Mouse (Mus musculus) limb, embryonic 14.5 days (tissue): Measurements from ENCODE around the gene Nes. TPM values are rescaled to one million over a fixed set of nuclear protein-coding genes. Genes with fewer than 3 reads are reported as not detected.
A peak's percentile ranks its signal among the peaks of the same experiment; 100 is the strongest.

Experiments used
- ATAC-seq: fragments of 200-750 bp; cut with Nextera tagmentation; 2 replicates; pipeline ENCODE4 v1.8.0; 2017; ENCODE audit warnings: low read depth, moderate number of reproducible peaks, moderate TSS enrichment; ENCODE audit not compliant: low FRiP score
- DNase-seq: peaks from one replicate; pipeline ENCODE4 v3.0.0-alpha.2; 2015; ENCODE audit warnings: low spot score
- H3K27ac ChIP-seq: fragments of 300-500 bp; sonication (generic); replicated peaks from 2 replicates; pipeline ENCODE4 v1.5.1; 2014; ENCODE audit warnings: low read depth, mild to moderate bottlenecking, low read length, moderate library complexity, mixed read lengths
- H3K27me3 ChIP-seq: fragments of 300-500 bp; sonication (generic); 2 replicates; pipeline ENCODE4 v1.6.1; 2014; ENCODE audit warnings: low read length, mixed read lengths; ENCODE audit not compliant: control insufficient read depth, insufficient read depth
- H3K36me3 ChIP-seq: fragments of 300-500 bp; sonication (generic); 2 replicates; pipeline ENCODE4 v1.6.1; 2014; ENCODE audit warnings: mild to moderate bottlenecking, low read length, moderate library complexity, mixed read lengths; ENCODE audit not compliant: control insufficient read depth, insufficient read depth
- H3K4me1 ChIP-seq: fragments of 300-500 bp; sonication (generic); 2 replicates; pipeline ENCODE4 v1.6.1; 2014; ENCODE audit warnings: antibody characterized with exemption, low read length, mixed read lengths; ENCODE audit not compliant: control insufficient read depth, insufficient read depth
- H3K4me2 ChIP-seq: fragments of 300-500 bp; sonication (generic); replicated peaks from 2 replicates; pipeline ENCODE4 v1.6.1; 2014; ENCODE audit warnings: low read depth, mild to moderate bottlenecking, low read length, moderate library complexity; ENCODE audit not compliant: severe bottlenecking
- H3K4me3 ChIP-seq: fragments of 300-500 bp; sonication (generic); replicated peaks from 2 replicates; pipeline ENCODE4 v1.5.1; 2014; ENCODE audit warnings: low read length
- H3K9ac ChIP-seq: fragments of 300-500 bp; sonication (generic); 2 replicates; pipeline ENCODE4 v1.6.1; 2014; ENCODE audit warnings: mild to moderate bottlenecking, low read depth, low read length, moderate library complexity; ENCODE audit not compliant: severe bottlenecking
- H3K9me3 ChIP-seq: fragments of 300-500 bp; sonication (generic); 2 replicates; pipeline ENCODE4 v1.6.1; 2016; ENCODE audit warnings: low read length; ENCODE audit not compliant: control insufficient read depth
- POLR2A ChIP-seq: fragments of 200-500 bp; IDR thresholded peaks from 2 replicates; pipeline ENCODE4 v1.8.0; 2012; ENCODE audit warnings: inconsistent platforms, mild to moderate bottlenecking, moderate library complexity, borderline replicate concordance; ENCODE audit not compliant: insufficient read depth, insufficient read length; ENCODE audit errors: extremely low read depth
- WGBS: fragments of 180-500 bp; shearing (Covaris S2); extraction: QIAGEN DNeasy Blood & Tissue Kit; methylation state at CpG from one replicate; pipeline ENCODE4 v1.1.7; 2014; 5-methylcytosine and 5-hydroxymethylcytosine counted together
- polyA plus RNA-seq, 2 experiments: library from polyadenylated mRNA; depleted of rRNA in 1 of 2; stranded (reverse) in 1 of 2; unstranded in 1 of 2; fragments of >200 nt; fragmentation: Nextera tagmentation in 1 of 2; extraction: Ambion mirVana in 1 of 2; gene quantifications; 2 replicates each; pipeline versions ENCODE4 v1.2.1 to v1.2.3; 2012 to 2014

Gene Nes
- polyA plus RNA-seq, 2 experiments = 28.7 to 36.0 TPM

- Histone ChIP-seq H3K27ac (peak overlapping the region; percentile 48; the same call in 1 of the 2 replicates), H3K4me3 (no peak overlapping the region), H3K27me3 (peaks cover 12% of the 10 kb centered on the region; the same call in 1 of the 2 replicates), H3K9ac (no peak overlapping the region), H3K36me3 (no peaks in the 10 kb centered on the region), H3K9me3 (no peaks in the 10 kb centered on the region), H3K4me1 (peaks cover 49% of the 10 kb centered on the region), H3K4me2 (no peak overlapping the region)
- 48% methylated on average over 12 of the region's 12 CpGs for WGBS
- ATAC-seq (no peak), DNase-seq (peak; percentile 44)
- TF ChIP-seq POLR2A = no peak
These were observed 14.8 kb downstream of the Nes start for GRCm38 (mm10) chr3:87985505-87986320.

DNA sequence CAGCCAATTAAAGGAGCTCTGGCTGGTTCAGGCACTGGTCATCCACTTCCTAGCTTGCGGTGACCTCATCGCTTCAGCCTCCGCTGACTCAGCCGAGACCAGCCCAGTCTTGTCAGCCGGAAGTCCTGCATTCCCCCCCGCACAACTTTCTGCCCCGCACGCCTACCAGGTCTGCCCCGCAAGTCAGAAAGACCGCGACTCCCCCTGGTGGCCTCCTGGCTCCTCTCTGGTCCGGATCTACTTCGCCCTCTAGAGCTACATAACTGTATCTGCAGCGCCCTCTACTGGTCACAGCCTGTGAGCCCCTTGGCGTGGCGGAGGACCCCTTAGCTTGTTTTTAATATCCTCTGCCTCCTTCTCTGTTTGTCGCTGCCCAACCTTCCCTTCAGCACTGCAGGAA is 16.0 kb downstream of the Nes start:
- no peak overlapping the region for H3K27ac ChIP-seq
- ATAC-seq = peak; percentile 77

GRCm38 (mm10) chr3:87987633-87988032 is 16.8 kb downstream of the Nes start:
- no peak for TF ChIP-seq POLR2A
- peak; percentile 38; the same call in 1 of the 2 replicates for ATAC-seq
- peaks cover 44% of the 10 kb centered on the region for H3K4me1 ChIP-seq
- peak overlapping the region; percentile 39 for H3K4me3 ChIP-seq
- H3K4me2 ChIP-seq = peak overlapping the region; percentile 82
- WGBS = under 1% methylated on average over 15 of the region's 15 CpGs
- H3K27me3 ChIP-seq = peaks cover 22% of the 10 kb centered on the region; the same call in 1 of the 2 replicates
- peak overlapping the region; percentile 52 for H3K9ac ChIP-seq
- no peak overlapping the region for H3K27ac ChIP-seq
- H3K36me3 ChIP-seq = no peaks in the 10 kb centered on the region
- no peaks in the 10 kb centered on the region for H3K9me3 ChIP-seq
- peak; percentile 58 for DNase-seq

More for the DNA sequence above, 16.0 kb downstream of the Nes start:
- Histone ChIP-seq H3K9ac (peak overlapping the region; percentile 52), H3K4me2 (peak overlapping the region; percentile 82), H3K27me3 (peaks cover 15% of the 10 kb centered on the region; the same call in 1 of the 2 replicates), H3K4me1 (peaks cover 49% of the 10 kb centered on the region), H3K4me3 (peak overlapping the region; percentile 39), H3K36me3 (no peaks in the 10 kb centered on the region), H3K9me3 (no peaks in the 10 kb centered on the region)
- WGBS = 1% methylated on average over 17 of the region's 17 CpGs
- 0 out of 2 replicates have a peak, but pooled peaks have one; percentile 30 for TF ChIP-seq POLR2A
- DNase-seq = peak; percentile 99

DNA sequence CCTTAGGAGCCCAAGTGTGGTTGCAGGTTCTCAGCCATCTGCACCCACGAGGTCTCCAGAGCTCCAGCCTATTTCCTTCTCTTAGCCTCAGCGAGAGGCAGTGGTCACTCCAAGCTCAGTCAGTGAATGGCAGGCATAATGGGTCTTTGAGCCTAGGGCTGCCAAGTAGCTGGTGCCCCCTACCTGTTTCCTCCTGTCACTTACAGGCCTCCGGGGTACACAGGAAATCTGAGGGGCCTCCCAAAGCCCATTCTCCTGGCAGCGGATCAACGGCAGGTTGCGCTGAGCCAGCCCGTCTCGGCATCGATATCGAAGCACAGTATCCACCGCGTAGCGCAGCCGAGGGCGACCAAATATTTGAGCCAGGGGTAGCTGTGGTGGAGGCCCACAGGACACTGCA is 17.2 kb downstream of the Nes start:
- Histone ChIP-seq H3K4me2 (peak overlapping the region; percentile 82), H3K4me3 (peak overlapping the region; percentile 39), H3K9me3 (no peaks in the 10 kb centered on the region), H3K36me3 (no peaks in the 10 kb centered on the region), H3K9ac (peak overlapping the region; percentile 52), H3K27me3 (peaks cover 26% of the 10 kb centered on the region; the same call in 1 of the 2 replicates), H3K27ac (no peak overlapping the region), H3K4me1 (peaks cover 40% of the 10 kb centered on the region)
- DNase-seq = no peak
- ATAC-seq = no peak
- TF ChIP-seq POLR2A = no peak
- 12% methylated on average over 15 of the region's 15 CpGs for WGBS

- H3K27me3 ChIP-seq = peaks cover 43% of the 10 kb centered on the region
- H3K9me3 ChIP-seq = no peaks in the 10 kb centered on the region
- H3K4me2 ChIP-seq = no peak overlapping the region
- H3K27ac ChIP-seq = no peak overlapping the region
- ATAC-seq (no peak), DNase-seq (no peak)
- no peaks in the 10 kb centered on the region for H3K36me3 ChIP-seq
- TF ChIP-seq POLR2A = no peak
- 24% methylated on average over 10 of the region's 10 CpGs for WGBS
- H3K9ac ChIP-seq = no peak overlapping the region
- no peak overlapping the region for H3K4me3 ChIP-seq
- H3K4me1 ChIP-seq = peaks cover 27% of the 10 kb centered on the region
These were observed 19.1 kb downstream of the Nes start for GRCm38 (mm10) chr3:87989935-87990334.
